Mouse (Mus musculus) hindlimb bud, embryonic 11.5 days (tissue): ENCODE results near the gene Mllt3.

Experiments
- DNase-seq: peaks from one replicate; pipeline ENCODE4 v3.0.0-alpha.2; 2012; ENCODE audit warnings: low read depth, low spot score; ENCODE audit errors: extremely low spot score

Mllt3 gene

GRCm38 (mm10) chr4:88033216-88033653, at the start of gene Mllt3:
TSS of gene Mllt3 (minus strand) at chr4:88033364.
- DNase-seq, result peak; percentile 77

- DNase-seq, result no peak
Observed at GRCm38 (mm10) chr4:88082381-88082780, 49.2 kb upstream of the Mllt3 start.

- no peak for DNase-seq
Observed at GRCm38 (mm10) chr4:88081885-88082284, 48.7 kb upstream of the Mllt3 start.

DNA sequence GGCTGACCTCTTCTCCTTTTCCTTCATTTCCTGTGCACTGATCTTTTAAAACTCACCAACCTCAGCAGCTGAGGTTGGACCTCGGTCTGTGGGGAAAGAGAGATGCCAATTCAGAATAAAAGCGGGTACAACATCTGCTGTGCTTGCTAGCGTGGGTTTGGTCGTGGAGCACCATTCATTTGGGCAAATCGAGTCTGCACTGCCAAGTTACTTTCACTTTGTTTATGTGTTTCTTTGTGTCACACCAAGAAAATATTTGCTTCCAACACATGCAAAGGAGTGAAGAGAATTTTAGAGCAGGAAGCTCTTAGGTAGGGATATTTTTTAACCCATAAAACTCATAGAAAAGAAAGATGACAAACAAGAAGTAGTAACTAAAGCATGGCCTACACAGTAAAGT, 48.3 kb upstream of the Mllt3 start:
- no peak for DNase-seq

DNA sequence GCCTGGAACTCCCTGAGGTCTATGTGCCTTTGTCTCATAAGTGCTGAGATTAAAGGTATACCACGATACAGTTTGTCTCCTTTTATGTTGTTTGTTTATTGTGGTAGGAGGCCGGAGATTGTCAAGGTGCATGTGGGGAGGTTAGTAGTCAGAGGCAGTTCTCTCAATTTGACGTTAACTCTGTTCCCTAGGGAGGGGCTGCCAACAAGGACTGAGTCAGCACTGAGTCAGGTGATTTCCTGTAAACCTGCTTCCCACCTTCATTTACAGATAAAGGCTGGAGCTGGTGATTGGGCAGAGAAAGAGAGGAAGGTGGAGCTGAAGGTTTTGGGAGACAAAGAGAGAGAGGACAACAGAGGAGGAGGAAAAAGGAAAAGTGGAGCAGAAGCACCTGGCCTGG, 45.8 kb upstream of the Mllt3 start:
- DNase-seq, result no peak

DNA sequence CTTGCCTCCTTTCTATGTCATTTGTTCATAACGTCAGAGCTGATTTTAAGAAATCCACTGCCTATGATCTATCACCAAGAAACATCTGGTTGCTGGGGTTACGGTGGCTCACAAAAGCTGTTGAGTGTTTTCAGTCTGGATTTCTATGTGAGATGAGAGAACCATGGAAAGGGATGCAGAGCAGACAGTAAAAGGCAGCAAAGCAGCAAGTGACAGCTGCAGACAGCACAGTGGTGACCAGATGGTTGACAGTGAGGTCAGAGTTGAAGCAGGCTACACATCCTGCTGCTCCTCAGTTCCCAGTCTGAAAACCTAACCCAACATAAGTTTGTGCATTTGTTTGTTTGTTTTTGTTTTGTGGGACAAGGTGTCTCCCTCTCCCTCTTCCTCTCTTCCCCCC, 42.2 kb upstream of the Mllt3 start:
- DNase-seq, result no peak

GRCm38 (mm10) chr4:88046280-88046679, 13.1 kb upstream of the Mllt3 start:
- DNase-seq, result no peak

- no peak for DNase-seq
Observed at GRCm38 (mm10) chr4:88045151-88045550, 12.0 kb upstream of the Mllt3 start.

GRCm38 (mm10) chr4:88035361-88035760, 2.2 kb upstream of the Mllt3 start:
- DNase-seq, result peak; percentile 81

GRCm38 (mm10) chr4:88034387-88035157, 1.4 kb upstream of the Mllt3 start:
- DNase-seq, result no peak

DNA sequence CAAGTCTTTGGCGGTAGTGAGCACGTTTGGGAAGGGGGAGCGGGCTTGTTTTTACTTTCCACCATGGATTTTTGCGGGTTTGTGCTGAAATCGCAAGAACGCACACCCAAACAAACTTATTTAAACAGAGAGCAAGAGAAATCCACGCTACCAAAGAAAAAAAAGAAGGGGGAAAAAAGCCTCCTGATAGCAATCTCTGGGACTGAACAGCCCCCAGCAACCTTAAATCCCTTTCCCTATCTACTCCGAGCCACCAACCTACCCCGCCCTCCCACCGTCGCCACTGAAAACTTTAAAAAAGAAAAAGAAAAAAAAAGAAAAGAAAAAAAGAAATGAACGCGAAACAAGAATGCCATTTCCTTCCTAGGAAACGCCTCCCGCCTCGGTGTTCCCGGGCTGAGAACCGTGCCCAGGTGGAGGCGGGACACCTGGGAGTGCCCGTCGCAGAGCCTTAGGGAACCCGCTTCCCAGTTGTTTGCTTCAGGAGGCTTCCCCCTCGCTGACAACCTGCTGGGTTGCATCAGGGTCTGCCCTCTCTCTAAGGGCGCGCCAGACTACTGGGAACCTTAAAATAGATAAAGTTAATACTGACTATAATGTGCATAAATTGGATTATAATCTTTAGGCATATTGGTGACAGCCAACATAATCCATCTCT, 694 bp upstream of the Mllt3 start:
- DNase-seq, result no peak

- DNase-seq, result no peak
Observed at GRCm38 (mm10) chr4:88032151-88033098, 739 bp downstream of the Mllt3 start.

GRCm38 (mm10) chr4:88031211-88032150, 1.7 kb downstream of the Mllt3 start:
- DNase-seq, result no peak

DNA sequence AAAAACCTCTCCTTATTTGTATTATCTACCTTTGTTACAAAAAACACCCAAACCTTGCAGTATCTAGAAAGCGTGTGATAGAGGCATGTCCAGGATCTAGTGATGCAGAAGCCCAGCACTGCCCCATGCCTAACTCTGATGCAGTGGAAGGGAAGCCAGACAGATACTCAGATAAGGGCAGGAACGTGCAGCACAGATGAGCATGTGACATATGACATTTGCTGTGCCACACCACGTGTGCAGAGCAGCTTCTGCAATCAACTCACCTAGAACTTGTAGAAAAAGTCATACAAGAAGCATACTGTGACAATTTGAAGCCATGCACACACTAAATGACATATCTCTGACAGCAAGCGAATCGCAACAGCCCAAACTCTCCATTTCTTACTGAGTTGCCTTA, 9.6 kb downstream of the Mllt3 start:
- DNase-seq, result no peak

DNA sequence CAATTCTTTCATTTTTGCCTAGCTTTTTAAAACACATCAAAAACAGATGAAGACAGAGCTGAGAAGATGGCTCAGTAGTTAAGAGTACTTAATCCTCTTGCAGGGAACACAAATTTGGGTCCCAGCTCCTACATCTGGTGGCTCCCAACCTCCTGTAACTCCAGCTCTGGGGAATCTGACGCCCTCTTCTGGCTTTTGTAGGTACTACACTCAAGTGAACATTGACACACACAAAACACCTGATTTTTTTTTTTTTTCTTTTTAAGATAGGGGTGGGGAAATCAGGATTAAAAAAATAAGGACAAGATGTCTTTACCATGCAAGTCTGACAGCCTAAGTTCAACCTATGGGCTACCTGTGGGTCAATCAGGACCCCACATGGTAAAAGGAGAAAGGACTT, 10.5 kb downstream of the Mllt3 start:
- DNase-seq, result no peak

DNA sequence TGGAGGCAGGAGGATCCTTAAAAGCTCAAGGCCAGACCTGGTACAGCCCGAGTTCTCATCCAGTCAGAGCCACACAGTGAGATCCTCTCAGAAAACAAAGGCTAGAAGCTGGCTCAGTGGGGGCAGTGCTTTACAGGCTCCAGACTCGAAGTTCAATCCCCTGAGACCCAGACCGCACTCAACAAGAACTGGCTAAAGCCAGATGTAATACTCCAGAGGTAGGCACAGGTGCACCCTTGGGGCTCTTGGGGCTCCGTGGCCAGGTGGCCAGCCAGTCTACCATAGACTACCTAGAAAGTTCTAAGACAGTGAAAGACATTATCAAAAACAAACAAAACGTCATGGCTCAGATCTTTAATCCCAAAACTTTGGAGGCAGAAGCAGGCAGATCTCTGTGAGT, 12.7 kb downstream of the Mllt3 start:
- no peak for DNase-seq

DNA sequence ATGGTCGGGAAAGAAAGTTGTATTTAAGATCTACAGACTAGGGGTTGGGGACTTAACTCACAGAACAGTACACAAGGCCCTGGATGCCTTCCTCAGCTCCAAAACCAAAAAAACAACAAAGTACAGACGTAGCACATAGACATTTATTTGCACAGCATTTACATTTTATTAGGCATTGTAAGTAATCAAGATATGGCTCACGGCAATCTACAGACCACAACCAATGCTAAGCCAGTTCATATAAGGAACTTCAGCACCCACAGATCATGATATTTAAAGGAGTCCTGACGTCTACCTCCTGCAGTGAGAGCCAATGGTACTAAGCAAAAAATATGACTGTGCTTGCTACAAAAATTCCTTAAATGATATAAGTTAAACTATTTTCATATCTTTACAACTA, 13.5 kb downstream of the Mllt3 start:
- DNase-seq, result no peak

DNA sequence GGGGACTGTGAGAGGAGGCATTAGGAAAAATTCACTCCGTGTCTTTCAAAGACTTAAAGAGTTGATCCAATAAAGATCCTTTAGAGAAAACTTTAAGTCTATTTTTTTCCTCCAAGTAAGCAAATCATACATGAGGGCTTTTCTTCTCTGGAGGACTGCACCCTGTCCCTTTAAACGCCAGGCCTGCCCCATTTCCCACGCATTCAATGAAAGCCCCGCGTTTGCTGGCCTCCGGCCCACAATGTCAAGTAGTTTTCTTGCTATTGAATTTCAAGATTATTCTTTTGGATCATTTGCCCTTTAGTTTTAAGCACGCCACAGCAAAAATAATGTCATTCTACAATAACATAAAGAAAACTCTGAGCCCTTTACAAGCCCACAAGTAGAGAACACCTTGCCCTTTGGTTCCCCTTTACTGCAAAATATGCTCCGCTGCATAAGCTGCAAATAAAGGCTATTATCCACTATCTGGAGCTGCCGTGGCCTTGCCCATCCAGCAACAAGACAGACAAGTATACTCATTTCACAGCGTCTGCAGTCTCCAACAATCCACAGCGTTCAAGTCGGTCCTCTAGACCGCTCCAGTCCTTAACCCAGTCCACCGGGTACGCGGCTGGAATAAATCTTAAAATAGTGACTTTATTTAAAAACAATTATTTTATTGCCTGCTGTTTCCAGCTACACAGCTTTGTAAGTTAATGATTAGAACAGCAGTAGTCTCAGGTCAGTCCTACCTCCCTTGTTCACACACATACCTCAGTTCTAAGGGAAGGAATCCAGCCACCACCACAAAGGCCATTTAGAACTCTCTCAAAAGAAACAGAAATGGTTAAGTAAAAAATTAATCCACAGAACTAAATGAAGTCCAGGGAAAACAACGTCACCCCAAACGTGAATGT, 15.5 kb downstream of the Mllt3 start:
- no peak for DNase-seq

- DNase-seq, result no peak
Observed at GRCm38 (mm10) chr4:88015765-88016164, 17.4 kb downstream of the Mllt3 start.
